Mouse (Mus musculus): Measurements from ENCODE around the gene Gm10354.
A peak's percentile ranks its signal among the peaks of the same experiment; 100 is the strongest.
"Not testable (repeated sequence)": the region's sequence is repeated elsewhere in the genome, so short reads cannot be mapped to it uniquely, and the experiment has no call there.

The Gm10354 gene

DNA sequence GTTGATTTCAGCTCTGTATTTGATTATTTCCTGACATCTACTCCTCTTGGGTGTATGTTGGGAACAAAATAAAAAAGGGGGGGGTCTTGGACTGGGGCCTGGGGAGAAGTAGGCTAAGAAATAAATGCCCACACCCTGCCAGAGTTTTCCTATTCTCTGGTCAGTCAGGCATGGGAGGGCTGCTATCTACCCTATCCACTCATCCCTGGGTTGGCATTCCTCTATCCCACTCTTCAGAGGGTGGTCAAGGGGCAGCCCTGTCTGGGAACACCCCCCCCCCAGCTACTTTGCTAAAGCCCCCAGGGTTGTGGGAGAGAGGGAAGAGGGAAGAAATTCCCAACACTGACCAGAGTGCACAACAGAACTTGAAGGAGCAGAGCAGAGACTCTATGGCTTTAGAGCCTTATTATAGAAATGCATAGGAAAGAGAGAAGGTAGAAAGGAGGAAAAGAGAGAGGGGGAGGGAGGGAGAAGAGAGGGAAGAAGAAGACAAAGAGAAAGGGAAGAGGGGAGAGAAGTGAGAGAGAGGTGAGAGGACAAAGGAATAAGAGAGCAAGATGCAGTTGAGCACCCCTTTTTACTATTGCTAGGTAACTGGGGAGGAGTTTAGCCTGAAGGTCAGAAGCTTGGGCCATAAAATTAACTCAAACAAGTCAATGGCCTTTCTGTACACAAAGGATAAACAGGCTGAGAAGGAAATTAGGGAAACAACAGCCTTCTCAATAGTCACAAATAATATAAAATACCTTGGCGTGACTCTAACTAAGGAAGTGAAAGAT is 22.6 kb downstream of the Gm10354 start:
- DNase-seq (ENCODE audit: low spot score), result not testable (repeated sequence)

GRCm38 (mm10) chr5:14953587-14953986 is 25.1 kb downstream of the Gm10354 start:
- not testable (repeated sequence) for DNase-seq (ENCODE audit: low spot score)

DNA sequence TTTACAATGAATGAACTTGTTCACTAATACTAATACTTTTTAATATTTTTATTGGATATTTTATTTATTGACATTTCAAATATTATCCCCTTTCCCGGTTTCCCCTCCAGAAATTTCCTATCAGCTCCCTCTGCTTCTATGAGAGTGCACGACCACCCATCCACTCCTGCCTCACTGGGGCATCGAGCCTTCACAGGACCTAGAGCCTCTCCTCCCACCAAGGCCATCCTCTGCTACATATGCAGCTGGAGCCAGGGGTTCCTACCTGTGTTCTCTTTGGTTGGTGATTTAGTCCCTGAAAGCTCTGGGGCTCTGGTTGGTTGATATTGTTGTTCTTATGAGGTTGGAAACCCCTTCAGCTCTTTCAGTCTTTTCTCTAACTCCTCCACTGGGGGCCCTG is 26.0 kb downstream of the Gm10354 start:
- DNase-seq (ENCODE audit: low spot score), result not testable (repeated sequence)

- DNase-seq (ENCODE audit: low spot score), result not testable (repeated sequence)
These were observed 26.9 kb downstream of the Gm10354 start for GRCm38 (mm10) chr5:14951822-14952221.

- DNase-seq (ENCODE audit: low spot score), result not testable (repeated sequence)
These were observed 31.1 kb downstream of the Gm10354 start for GRCm38 (mm10) chr5:14947482-14948198.

- not testable (repeated sequence) for DNase-seq (ENCODE audit: low spot score)
These were observed 33.2 kb downstream of the Gm10354 start for GRCm38 (mm10) chr5:14945524-14945923.

- not testable (repeated sequence) for DNase-seq (ENCODE audit: low spot score)
These were observed 37.7 kb downstream of the Gm10354 start for GRCm38 (mm10) chr5:14941043-14941442.

DNA sequence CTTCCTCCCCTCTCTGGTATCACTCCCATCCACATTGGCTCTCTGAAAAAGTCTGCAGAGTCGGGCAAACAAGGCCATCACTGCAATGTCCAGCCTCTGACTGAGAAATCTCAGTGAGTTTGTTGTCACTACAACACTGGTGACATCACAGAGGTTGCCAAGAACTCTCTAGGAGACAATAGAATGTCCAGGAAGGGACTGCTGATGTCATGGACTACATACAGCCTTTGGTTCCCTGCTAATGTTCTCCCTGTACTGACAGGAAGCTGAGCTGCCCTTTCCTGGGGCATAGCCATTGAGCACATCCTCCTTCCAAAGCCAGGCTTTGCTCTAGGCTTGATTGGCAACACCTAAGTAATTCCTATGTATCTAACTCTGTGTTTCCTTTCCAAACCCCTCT is 40.4 kb downstream of the Gm10354 start, which contains the start of gene Speer4e:
TSS of gene Speer4e (minus strand) at position 101 of the 400 bp plus-strand sequence.
- DNase-seq (ENCODE audit: low spot score), result not testable (repeated sequence)

GRCm38 (mm10) chr5:14933721-14934120 is 45.0 kb downstream of the Gm10354 start:
- not testable (repeated sequence) for DNase-seq (ENCODE audit: low spot score)

DNA sequence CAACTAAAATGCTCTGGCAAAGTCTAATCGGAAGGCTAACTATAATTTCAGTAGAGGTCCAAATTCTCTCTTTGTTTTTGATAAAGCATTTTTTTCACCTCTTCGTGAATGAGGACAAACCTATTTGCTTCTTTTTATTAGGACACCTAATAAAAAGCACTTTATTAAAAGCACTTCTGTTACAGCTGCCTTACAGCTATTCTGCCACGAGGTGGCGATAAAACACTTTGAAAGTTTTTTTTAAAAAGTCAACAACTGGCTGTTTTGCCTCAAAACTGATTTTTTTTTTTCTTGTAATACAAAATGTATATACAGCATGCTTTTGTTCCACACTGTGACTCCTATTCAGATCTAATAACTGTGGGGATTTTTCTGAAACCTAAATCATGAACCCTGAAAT is 51.7 kb downstream of the Gm10354 start:
- DNase-seq (ENCODE audit: low spot score), result peak; percentile 12
